15 mouse cellular contexts compared by ENCODE assay signal in genomic region chr1:82576182-82576581, GRCm38 (mm10). TPM values are rescaled to one million over a fixed set of nuclear protein-coding genes. Genes with fewer than 3 reads are reported as not detected.
"Had no signal": no experiment of that assay in that cellular context is flagged by ENCODE, and none has a peak within 500 bp of the region (broad histone marks: within the 10 kb centered on the region; RNA-seq: fewer than 3 reads in every experiment).

No protein-coding gene starts in this region.

- H3K36me3 ChIP-seq: kidney, embryonic 15.5 days; limb, embryonic 12.5 days; liver, embryonic 15.5 days; midbrain, embryonic 13.5 days; neural tube, embryonic 12.5 days had no signal

- H3K9me3 ChIP-seq: kidney, embryonic 15.5 days; limb, embryonic 12.5 days; liver, embryonic 15.5 days; midbrain, embryonic 13.5 days; neural tube, embryonic 12.5 days had no signal

- DNase-seq: kidney, adult 2 months; kidney, postnatal 36 days; liver; lung, postnatal 36 days; thymus, adult 18-20 months; thymus, postnatal 14 days had no signal

- H3K9ac ChIP-seq: kidney, embryonic 15.5 days; limb, embryonic 12.5 days; liver, embryonic 15.5 days; midbrain, embryonic 13.5 days; neural tube, embryonic 12.5 days had no signal

- ATAC-seq: intestine, embryonic 16.5 days; midbrain, embryonic 13.5 days had no signal

- H3K4me3 ChIP-seq: kidney, embryonic 15.5 days; limb, embryonic 12.5 days; liver, embryonic 15.5 days; midbrain, embryonic 13.5 days; neural tube, embryonic 12.5 days had no signal

- H3K27me3 ChIP-seq: kidney, embryonic 15.5 days; limb, embryonic 12.5 days; liver, embryonic 15.5 days; midbrain, embryonic 13.5 days; neural tube, embryonic 12.5 days had no signal

- H3K27ac ChIP-seq: kidney, embryonic 15.5 days; limb, embryonic 12.5 days; liver, embryonic 15.5 days; midbrain, embryonic 13.5 days; neural tube, embryonic 12.5 days had no signal

- H3K4me1 ChIP-seq: limb, embryonic 12.5 days; liver, embryonic 15.5 days; midbrain, embryonic 13.5 days; neural tube, embryonic 12.5 days had no signal

- H3K4me2 ChIP-seq: kidney, embryonic 15.5 days; limb, embryonic 12.5 days; liver, embryonic 15.5 days; midbrain, embryonic 13.5 days; neural tube, embryonic 12.5 days had no signal

RNA-seq across cellular contexts. Expression of gene Col4a4, which starts 10.5 kb away (rescaled TPM):
- total RNA-seq: monocyte, adult 5-6 weeks; neutrophil, adult 5-6 weeks had no signal

RNA-seq across cellular contexts. Expression of gene Col4a3, which starts 10.5 kb away (rescaled TPM):
- total RNA-seq: megakaryocyte progenitor cell, adult 5-6 weeks; monocyte, adult 5-6 weeks; neutrophil, adult 5-6 weeks had no signal
